Mouse (Mus musculus) hindbrain, postnatal 0 days (tissue): ENCODE results near the gene Unc79. TPM values are rescaled to one million over a fixed set of nuclear protein-coding genes. Genes with fewer than 3 reads are reported as not detected.

ENCODE experiments used
- ATAC-seq: fragments of 200-750 bp; cut with Nextera tagmentation; 2 replicates; pipeline ENCODE4 v1.8.0; 2017; ENCODE audit warnings: mild to moderate bottlenecking, moderate TSS enrichment, moderate library complexity
- DNase-seq: peaks from one replicate; pipeline ENCODE4 v3.0.0-alpha.2; 2015; ENCODE audit warnings: low spot score
- H3K27ac ChIP-seq: fragments of 300-500 bp; sonication (generic); 2 replicates; pipeline ENCODE4 v1.5.1; 2014; ENCODE audit warnings: mild to moderate bottlenecking
- H3K27me3 ChIP-seq: fragments of 300-500 bp; sonication (generic); 2 replicates; pipeline ENCODE4 v1.6.1; 2014; ENCODE audit warnings: low read length, mixed read lengths; ENCODE audit not compliant: insufficient read depth
- H3K36me3 ChIP-seq: fragments of 300-500 bp; sonication (generic); 2 replicates; pipeline ENCODE4 v1.6.1; 2014; ENCODE audit warnings: low read length, mixed read lengths; ENCODE audit not compliant: insufficient read depth
- H3K4me1 ChIP-seq: fragments of 300-500 bp; sonication (generic); 2 replicates; pipeline ENCODE4 v1.6.1; 2014; ENCODE audit warnings: antibody characterized with exemption, low read length, mixed read lengths; ENCODE audit not compliant: insufficient read depth
- H3K4me2 ChIP-seq: fragments of 300-500 bp; sonication (generic); 2 replicates; pipeline ENCODE4 v1.6.1; 2014; ENCODE audit warnings: low read depth, mild to moderate bottlenecking, low read length, moderate library complexity, mixed read lengths
- H3K4me3 ChIP-seq: fragments of 300-500 bp; sonication (generic); 2 replicates; pipeline ENCODE4 v1.5.1; 2014; ENCODE audit warnings: low read length
- H3K9ac ChIP-seq: fragments of 300-500 bp; sonication (generic); replicated peaks from 2 replicates; pipeline ENCODE4 v1.6.1; 2014; ENCODE audit warnings: mild to moderate bottlenecking, low read length, moderate library complexity, mixed read lengths
- H3K9me3 ChIP-seq: fragments of 300-500 bp; sonication (generic); 2 replicates; pipeline ENCODE4 v1.6.1; 2016; ENCODE audit warnings: low read length, mixed read lengths
- CTCF ChIP-seq: IDR thresholded peaks from 2 replicates; pipeline ENCODE4 v1.5.1; 2016; ENCODE audit warnings: antibody characterized with exemption, control low read depth, low read depth
- WGBS: fragments of 180-500 bp; shearing (Covaris S2); extraction: QIAGEN DNeasy Blood & Tissue Kit; methylation state at CpG from one replicate; pipeline ENCODE4 v1.1.7; 2014; 5-methylcytosine and 5-hydroxymethylcytosine counted together
- microRNA-seq, 2 experiments: library from miRNA; unstranded; fragments of <30 nt; microRNA quantifications; one replicate each; pipeline ENCODE4; 2016
- polyA plus RNA-seq: library from polyadenylated mRNA; unstranded; fragments of >200 nt; fragmentation: Nextera tagmentation; extraction: Ambion mirVana; gene quantifications from 2 replicates; pipeline ENCODE4 v1.2.1, GENCODE M21; 2015
- total RNA-seq: library from RNA; depleted of rRNA; stranded (reverse); fragments of >200 nt; gene quantifications from 2 replicates; pipeline ENCODE4 v1.2.3, GENCODE M21; 2014; rRNA removed

Unc79 gene
- total and polyA plus RNA-seq, 2 experiments from 2014 or later: 4.7 to 40.7 TPM

DNA sequence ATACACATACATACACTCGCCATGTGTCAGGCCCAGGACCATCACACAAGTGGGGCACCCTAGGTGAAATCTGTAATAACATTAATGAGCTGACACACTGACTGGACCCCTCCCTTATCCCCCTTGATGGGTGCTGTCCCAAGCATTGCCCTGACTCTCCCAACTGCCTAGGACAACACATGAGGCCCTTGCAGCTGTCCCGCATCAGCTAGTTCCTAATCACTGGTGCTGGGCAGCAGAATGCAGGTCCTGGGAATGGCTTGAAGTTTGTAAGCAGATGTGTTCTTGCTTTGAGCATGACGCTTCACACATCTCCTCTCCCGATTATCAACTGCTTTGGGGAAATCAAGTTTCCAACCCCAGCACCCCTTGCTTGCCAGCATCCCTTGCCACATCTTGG lies 277.5 kb downstream of the Unc79 start:
- no peak overlapping the region for H3K4me3 ChIP-seq
- TF ChIP-seq CTCF: no peak
- H3K36me3 ChIP-seq: no peaks in the 10 kb centered on the region
- H3K27ac ChIP-seq: no peak overlapping the region
- no peaks in the 10 kb centered on the region for H3K27me3 ChIP-seq
- no peak overlapping the region for H3K9ac ChIP-seq
- 79% methylated on average over 4 of the region's 4 CpGs for WGBS
- ATAC-seq (no peak), DNase-seq (no peak)
- no peaks in the 10 kb centered on the region for H3K9me3 ChIP-seq
- no peak overlapping the region for H3K4me2 ChIP-seq
- no peaks in the 10 kb centered on the region for H3K4me1 ChIP-seq

DNA sequence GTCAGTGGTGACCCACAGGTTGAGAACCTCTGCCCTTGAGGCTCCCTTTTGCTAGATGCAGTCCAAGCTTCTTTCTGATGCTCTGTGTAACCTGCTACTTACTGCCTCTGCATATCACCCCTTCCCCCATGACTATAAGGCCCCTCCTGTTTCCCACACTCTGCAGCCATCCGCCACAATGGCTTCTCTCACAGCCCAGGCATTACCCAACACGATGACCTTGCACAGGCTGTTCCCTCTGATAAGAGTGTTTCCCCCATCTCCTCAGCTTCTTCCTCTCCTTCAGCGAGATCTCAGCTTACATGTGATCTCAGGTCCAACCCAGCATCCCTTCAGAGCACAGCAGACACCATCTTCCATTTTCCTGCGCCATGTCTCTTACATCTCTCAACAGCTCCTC lies 280.4 kb downstream of the Unc79 start:
- Histone ChIP-seq H3K4me2 (no peak overlapping the region), H3K4me3 (no peak overlapping the region), H3K27ac (no peak overlapping the region), H3K9me3 (no peaks in the 10 kb centered on the region), H3K9ac (no peak overlapping the region), H3K36me3 (no peaks in the 10 kb centered on the region), H3K27me3 (no peaks in the 10 kb centered on the region), H3K4me1 (no peaks in the 10 kb centered on the region)
- WGBS: 89% methylated on average over 4 of the region's 4 CpGs
- DNase-seq (no peak), ATAC-seq (no peak)
- no peak for TF ChIP-seq CTCF

Small RNA genes lying within 50 kb of the gene (microRNA-seq; reads per million reads assigned to microRNA genes)
- gene Gm44324: 0 reads per million in 2 experiments

Other genes with a start within 250 kb of the Unc79 start
- gene Itpk1, start 243.9 kb upstream of the Unc79 start, total RNA-seq: 69.0 and 73.9 TPM in 2 replicates
- gene Itpk1, start 243.9 kb upstream of the Unc79 start, polyA plus RNA-seq: 34.1 and 35.7 TPM in 2 replicates
- gene Moap1, start 205.2 kb upstream of the Unc79 start, total RNA-seq: 13.9 and 20.7 TPM in 2 replicates
- 62.3 and 64.9 TPM in 2 replicates for gene Moap1, start 205.2 kb upstream of the Unc79 start, polyA plus RNA-seq
- gene Tmem251, start 205.1 kb upstream of the Unc79 start, total RNA-seq: 4.3 and 7.1 TPM in 2 replicates
- gene Tmem251, start 205.1 kb upstream of the Unc79 start, polyA plus RNA-seq: 11.2 and 12.2 TPM in 2 replicates
- not detected in 2 replicates for gene Gm28051, start 191.1 kb upstream of the Unc79 start, total RNA-seq
- not detected in 2 replicates for gene Gm28051, start 191.1 kb upstream of the Unc79 start, polyA plus RNA-seq
- 10.2 and 10.8 TPM in 2 replicates for gene Gon7, start 191.1 kb upstream of the Unc79 start, total RNA-seq
- gene Gon7, start 191.1 kb upstream of the Unc79 start, polyA plus RNA-seq: 31.4 and 33.9 TPM in 2 replicates
- gene Ubr7, start 190.9 kb upstream of the Unc79 start, total RNA-seq: 47.2 and 49.2 TPM in 2 replicates
- gene Ubr7, start 190.9 kb upstream of the Unc79 start, polyA plus RNA-seq: 26.2 and 28.1 TPM in 2 replicates
- 16.2 and 18.8 TPM in 2 replicates for gene Gm20604, start 190.2 kb upstream of the Unc79 start, total RNA-seq
- gene Gm20604, start 190.2 kb upstream of the Unc79 start, polyA plus RNA-seq: 46.2 and 48.1 TPM in 2 replicates
- 27.3 and 30.9 TPM in 2 replicates for gene Btbd7, start 70.4 kb upstream of the Unc79 start, total RNA-seq
- 9.7 TPM in 2 replicates for gene Btbd7, start 70.4 kb upstream of the Unc79 start, polyA plus RNA-seq
- not detected in 2 replicates for gene Cox8c, start 49.5 kb upstream of the Unc79 start, total RNA-seq
- not detected in 2 replicates for gene Cox8c, start 49.5 kb upstream of the Unc79 start, polyA plus RNA-seq